Mouse (Mus musculus) liver, embryonic 13.5 days (tissue): Measurements from ENCODE around the gene Cemip2. TPM values are rescaled to one million over a fixed set of nuclear protein-coding genes. Genes with fewer than 3 reads are reported as not detected.
A peak's percentile ranks its signal among the peaks of the same experiment; 100 is the strongest.

Source experiments
- ATAC-seq: fragments of 200-750 bp; cut with Nextera tagmentation; 2 replicates; pipeline ENCODE4 v1.8.0; 2017; ENCODE audit warnings: low read depth, mild to moderate bottlenecking, moderate number of reproducible peaks, moderate library complexity
- DNase-seq: peaks from one replicate; pipeline ENCODE4 v3.0.0; 2022
- H3K27ac ChIP-seq: fragments of 300-500 bp; sonication (generic); 2 replicates; pipeline ENCODE4 v1.5.1; 2015; ENCODE audit warnings: moderate library complexity, mild to moderate bottlenecking, inconsistent platforms
- H3K27me3 ChIP-seq: fragments of 300-500 bp; sonication (generic); 2 replicates; pipeline ENCODE4 v1.6.1; 2015; ENCODE audit warnings: mild to moderate bottlenecking, inconsistent platforms
- H3K36me3 ChIP-seq: fragments of 300-500 bp; sonication (generic); 2 replicates; pipeline ENCODE4 v1.6.1; 2015; ENCODE audit warnings: mild to moderate bottlenecking, inconsistent platforms
- H3K4me1 ChIP-seq: fragments of 300-500 bp; sonication (generic); replicated peaks from 2 replicates; pipeline ENCODE4 v1.6.1; 2015; ENCODE audit warnings: inconsistent platforms
- H3K4me2 ChIP-seq: fragments of 300-500 bp; sonication (generic); 2 replicates; pipeline ENCODE4 v1.6.1; 2015; ENCODE audit warnings: inconsistent platforms, mild to moderate bottlenecking, moderate library complexity
- H3K4me3 ChIP-seq: fragments of 300-500 bp; sonication (generic); replicated peaks from 2 replicates; pipeline ENCODE4 v1.5.1; 2015; ENCODE audit warnings: mild to moderate bottlenecking, inconsistent platforms
- H3K9ac ChIP-seq: fragments of 300-500 bp; sonication (generic); 2 replicates; pipeline ENCODE4 v1.6.1; 2015; ENCODE audit warnings: mild to moderate bottlenecking, inconsistent platforms
- H3K9me3 ChIP-seq: fragments of 300-500 bp; sonication (generic); replicated peaks from 2 replicates; pipeline ENCODE4 v1.6.1; 2016; ENCODE audit warnings: inconsistent platforms
- WGBS: fragments of 180-500 bp; shearing (Covaris S2); methylation state at CpG from one replicate; pipeline ENCODE4 v1.1.7; 2015; ENCODE audit not compliant: insufficient replicate concordance; 5-methylcytosine and 5-hydroxymethylcytosine counted together
- polyA plus RNA-seq: library from polyadenylated mRNA; unstranded; fragments of >200 nt; fragmentation: Nextera tagmentation; extraction: Ambion mirVana; gene quantifications from 2 replicates; pipeline ENCODE4 v1.2.1, GENCODE M21; 2015

Gene Cemip2
- polyA plus RNA-seq, 1 experiment from 2014 or later: 7.2 TPM

DNA sequence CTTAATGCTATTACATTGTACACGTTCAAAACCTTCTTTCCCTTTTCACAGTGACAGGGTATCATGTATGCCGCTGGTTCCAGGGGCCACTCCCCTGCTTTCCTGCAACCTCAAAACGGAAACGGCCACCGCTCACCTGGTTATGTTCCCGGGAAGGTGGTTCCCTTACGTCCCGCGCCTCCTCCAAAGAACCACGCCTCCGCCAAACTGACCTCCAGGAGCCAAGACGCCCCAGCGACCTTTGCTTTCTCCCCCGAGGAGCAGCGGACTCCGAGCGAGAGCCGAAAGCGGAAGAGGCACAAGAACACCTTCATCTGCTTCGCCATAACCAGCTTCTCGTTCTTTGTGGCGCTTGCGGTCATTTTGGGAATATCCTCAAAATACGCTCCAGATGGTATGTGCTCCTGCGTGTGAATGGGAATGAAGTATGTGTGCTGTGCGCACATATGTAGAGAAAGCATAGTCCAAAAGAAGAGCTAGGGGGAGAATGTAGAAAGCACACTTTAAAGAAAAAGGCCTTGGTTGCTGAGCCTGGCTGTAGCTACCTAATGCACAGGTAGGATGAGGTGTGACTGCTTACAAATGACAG lies 14.5 kb downstream of the Cemip2 start:
- Histone ChIP-seq H3K4me3 (no peak overlapping the region), H3K36me3 (peaks cover 7% of the 10 kb centered on the region; the same call in 1 of the 2 replicates), H3K4me2 (no peak overlapping the region), H3K9ac (no peak overlapping the region), H3K27me3 (no peaks in the 10 kb centered on the region), H3K27ac (no peak overlapping the region), H3K9me3 (no peaks in the 10 kb centered on the region), H3K4me1 (no peaks in the 10 kb centered on the region)
- WGBS: 87% methylated on average over 26 of the region's 26 CpGs
- no peak for ATAC-seq
- no peak for DNase-seq

DNA sequence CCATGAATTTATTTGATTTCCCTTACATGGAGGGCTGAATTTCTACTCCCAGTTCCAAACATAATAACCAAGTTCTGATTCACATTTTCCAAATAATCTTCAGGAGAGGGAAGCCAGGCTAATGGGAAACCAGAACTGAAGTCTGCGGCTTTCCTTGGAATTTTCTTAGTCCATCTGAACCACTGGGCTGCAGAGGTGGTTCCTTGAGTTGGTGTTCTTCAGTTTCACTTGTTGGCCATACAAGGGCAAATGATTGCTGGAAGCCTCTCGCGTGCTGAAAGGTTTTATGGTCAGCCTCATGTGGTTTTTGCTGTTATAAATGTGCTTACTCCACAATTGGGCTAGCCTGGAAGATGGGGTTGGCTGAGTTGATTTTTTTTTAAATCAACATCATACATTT lies 16.4 kb downstream of the Cemip2 start:
- DNase-seq (no peak), ATAC-seq (no peak)
- no peak overlapping the region for H3K9ac ChIP-seq
- H3K36me3 ChIP-seq: peaks cover 12% of the 10 kb centered on the region; the same call in 1 of the 2 replicates
- H3K4me3 ChIP-seq: no peak overlapping the region
- no peak overlapping the region for H3K27ac ChIP-seq
- no peak overlapping the region for H3K4me2 ChIP-seq
- H3K27me3 ChIP-seq: no peaks in the 10 kb centered on the region
- no peaks in the 10 kb centered on the region for H3K9me3 ChIP-seq
- H3K4me1 ChIP-seq: peaks cover 16% of the 10 kb centered on the region
- 75% methylated on average over 3 of the region's 3 CpGs for WGBS

- no peak overlapping the region for H3K4me2 ChIP-seq
- H3K36me3 ChIP-seq: peaks cover 12% of the 10 kb centered on the region; the same call in 1 of the 2 replicates
- WGBS: 58% methylated on average over 5 of the region's 5 CpGs
- no peaks in the 10 kb centered on the region for H3K27me3 ChIP-seq
- H3K9me3 ChIP-seq: no peaks in the 10 kb centered on the region
- H3K4me1 ChIP-seq: peaks cover 33% of the 10 kb centered on the region
- H3K9ac ChIP-seq: no peak overlapping the region
- no peak overlapping the region for H3K27ac ChIP-seq
- DNase-seq (no peak), ATAC-seq (no peak)
- H3K4me3 ChIP-seq: no peak overlapping the region
These were observed 18.2 kb downstream of the Cemip2 start for GRCm38 (mm10) chr19:21796333-21796732.

- no peaks in the 10 kb centered on the region for H3K27me3 ChIP-seq
- peaks cover 20% of the 10 kb centered on the region for H3K36me3 ChIP-seq
- no peaks in the 10 kb centered on the region for H3K9me3 ChIP-seq
- H3K4me2 ChIP-seq: no peak overlapping the region
- DNase-seq (no peak), ATAC-seq (no peak)
- no peak overlapping the region for H3K4me3 ChIP-seq
- no peak overlapping the region for H3K9ac ChIP-seq
- H3K4me1 ChIP-seq: peaks cover 34% of the 10 kb centered on the region
- H3K27ac ChIP-seq: no peak overlapping the region
- 60% methylated on average over 3 of the region's 3 CpGs for WGBS
These were observed 20.6 kb downstream of the Cemip2 start for GRCm38 (mm10) chr19:21798700-21799099.

- ATAC-seq: peak; percentile 90
- Histone ChIP-seq H3K4me3 (peak overlapping the region; percentile 14; the same call in 1 of the 2 replicates), H3K9me3 (no peaks in the 10 kb centered on the region), H3K27ac (peak overlapping the region; percentile 86), H3K9ac (peak overlapping the region; percentile 50), H3K4me2 (peak overlapping the region; percentile 55), H3K4me1 (peaks cover 34% of the 10 kb centered on the region), H3K27me3 (no peaks in the 10 kb centered on the region), H3K36me3 (peaks cover 29% of the 10 kb centered on the region)
- WGBS: 27% methylated on average over 13 of the region's 13 CpGs
- peak; percentile 52 for DNase-seq
These were observed 21.6 kb downstream of the Cemip2 start for GRCm38 (mm10) chr19:21799410-21800373.

- peaks cover 50% of the 10 kb centered on the region for H3K36me3 ChIP-seq
- DNase-seq (no peak), ATAC-seq (no peak)
- 77% methylated on average over 8 of the region's 8 CpGs for WGBS
- no peak overlapping the region for H3K27ac ChIP-seq
- peaks cover 18% of the 10 kb centered on the region for H3K4me1 ChIP-seq
- H3K4me2 ChIP-seq: no peak overlapping the region
- no peaks in the 10 kb centered on the region for H3K27me3 ChIP-seq
- H3K9ac ChIP-seq: no peak overlapping the region
- no peaks in the 10 kb centered on the region for H3K9me3 ChIP-seq
- H3K4me3 ChIP-seq: no peak overlapping the region
These were observed 26.3 kb downstream of the Cemip2 start for GRCm38 (mm10) chr19:21804488-21804887.

DNA sequence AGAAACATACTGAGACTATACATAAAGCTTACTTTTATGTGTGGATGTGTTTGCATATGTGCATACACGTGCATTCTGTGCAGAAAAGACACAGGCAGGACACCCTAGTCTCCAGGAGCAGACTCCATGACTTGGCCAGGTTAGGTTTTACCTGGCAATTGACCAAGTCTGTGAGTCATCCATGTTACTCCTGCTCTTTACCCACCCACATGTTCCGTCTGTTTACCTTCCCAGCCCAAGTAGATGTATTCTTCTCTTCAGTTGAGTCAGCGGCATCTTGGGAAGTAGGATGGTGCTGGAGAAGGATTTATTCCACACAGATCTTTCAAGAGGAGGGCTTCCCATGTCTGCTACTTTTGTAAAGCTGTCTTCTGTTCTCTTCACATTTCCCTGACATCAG lies 27.2 kb downstream of the Cemip2 start:
- Histone ChIP-seq H3K27ac (no peak overlapping the region), H3K4me3 (no peak overlapping the region), H3K4me1 (peaks cover 11% of the 10 kb centered on the region), H3K36me3 (peaks cover 53% of the 10 kb centered on the region), H3K9me3 (no peaks in the 10 kb centered on the region), H3K9ac (no peak overlapping the region), H3K4me2 (no peak overlapping the region), H3K27me3 (no peaks in the 10 kb centered on the region)
- ATAC-seq: no peak
- WGBS: 79% methylated on average over 3 of the region's 3 CpGs
- DNase-seq: no peak

GRCm38 (mm10) chr19:21810135-21810534 lies 32.0 kb downstream of the Cemip2 start:
- no peak overlapping the region for H3K4me2 ChIP-seq
- WGBS: 85% methylated on average over 5 of the region's 5 CpGs
- no peaks in the 10 kb centered on the region for H3K9me3 ChIP-seq
- no peak for ATAC-seq
- H3K36me3 ChIP-seq: peaks cover 51% of the 10 kb centered on the region
- no peak for DNase-seq
- H3K4me3 ChIP-seq: no peak overlapping the region
- H3K9ac ChIP-seq: no peak overlapping the region
- no peaks in the 10 kb centered on the region for H3K4me1 ChIP-seq
- H3K27me3 ChIP-seq: no peaks in the 10 kb centered on the region
- no peak overlapping the region for H3K27ac ChIP-seq

DNA sequence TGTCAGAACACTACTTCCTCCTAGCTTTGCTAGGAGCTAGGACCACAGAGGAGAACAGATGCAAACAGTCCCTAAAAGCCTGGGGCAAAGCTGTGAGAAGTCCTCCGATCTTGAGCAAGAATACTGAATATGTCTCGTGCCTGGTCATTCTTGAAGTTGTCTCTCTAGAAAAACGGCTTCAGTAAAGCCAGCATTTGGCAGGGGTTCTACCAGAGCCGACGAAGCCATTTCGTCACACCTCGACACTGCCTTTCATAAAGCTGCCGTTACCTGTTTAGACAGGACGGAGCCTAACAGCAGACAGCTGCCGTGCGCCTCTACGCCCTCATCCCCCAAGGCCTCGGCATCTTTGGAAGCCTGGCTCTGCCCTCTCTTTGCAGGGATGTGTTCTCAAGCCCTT lies 35.4 kb downstream of the Cemip2 start:
- no peak overlapping the region for H3K9ac ChIP-seq
- peaks cover 49% of the 10 kb centered on the region for H3K36me3 ChIP-seq
- H3K4me3 ChIP-seq: no peak overlapping the region
- no peak overlapping the region for H3K27ac ChIP-seq
- H3K9me3 ChIP-seq: no peaks in the 10 kb centered on the region
- no peaks in the 10 kb centered on the region for H3K4me1 ChIP-seq
- WGBS: 83% methylated on average over 13 of the region's 13 CpGs
- no peak overlapping the region for H3K4me2 ChIP-seq
- ATAC-seq (no peak), DNase-seq (no peak)
- H3K27me3 ChIP-seq: no peaks in the 10 kb centered on the region

- Histone ChIP-seq H3K9ac (no peak overlapping the region), H3K4me3 (no peak overlapping the region), H3K4me1 (no peaks in the 10 kb centered on the region), H3K9me3 (no peaks in the 10 kb centered on the region), H3K4me2 (no peak overlapping the region), H3K27ac (no peak overlapping the region), H3K27me3 (no peaks in the 10 kb centered on the region), H3K36me3 (peaks cover 42% of the 10 kb centered on the region)
- 70% methylated on average over 8 of the region's 8 CpGs for WGBS
- ATAC-seq (no peak), DNase-seq (no peak)
These were observed 36.4 kb downstream of the Cemip2 start for GRCm38 (mm10) chr19:21814433-21815020.

DNA sequence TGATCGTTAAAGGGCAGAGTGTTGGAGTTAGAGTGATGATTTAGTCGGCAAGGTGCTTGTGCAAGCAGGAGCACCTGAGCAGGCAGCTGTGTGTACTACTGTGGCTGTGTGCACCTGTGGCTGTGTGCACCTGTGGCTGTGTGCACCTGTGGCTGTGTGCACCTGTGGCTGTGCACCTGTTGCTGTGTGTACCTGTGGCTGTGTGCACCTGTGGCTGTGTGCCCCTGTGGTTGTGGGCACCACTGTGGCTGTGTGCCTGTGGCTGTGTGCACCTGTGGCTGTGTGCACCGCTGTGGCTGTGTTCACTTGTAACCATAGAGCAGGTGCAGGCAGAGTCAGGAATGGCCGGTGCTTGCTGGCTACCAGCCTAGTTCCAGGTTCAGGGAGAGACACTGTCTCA lies 38.1 kb downstream of the Cemip2 start:
- Histone ChIP-seq H3K4me2 (no peak overlapping the region), H3K4me1 (no peaks in the 10 kb centered on the region), H3K27ac (no peak overlapping the region), H3K4me3 (no peak overlapping the region), H3K36me3 (peaks cover 39% of the 10 kb centered on the region), H3K9ac (no peak overlapping the region), H3K27me3 (no peaks in the 10 kb centered on the region), H3K9me3 (no peaks in the 10 kb centered on the region)
- 88% methylated on average over 4 of the region's 4 CpGs for WGBS
- DNase-seq (no peak), ATAC-seq (no peak)
